ENCODE assay signal across 25 mouse cellular contexts in the genomic region with DNA sequence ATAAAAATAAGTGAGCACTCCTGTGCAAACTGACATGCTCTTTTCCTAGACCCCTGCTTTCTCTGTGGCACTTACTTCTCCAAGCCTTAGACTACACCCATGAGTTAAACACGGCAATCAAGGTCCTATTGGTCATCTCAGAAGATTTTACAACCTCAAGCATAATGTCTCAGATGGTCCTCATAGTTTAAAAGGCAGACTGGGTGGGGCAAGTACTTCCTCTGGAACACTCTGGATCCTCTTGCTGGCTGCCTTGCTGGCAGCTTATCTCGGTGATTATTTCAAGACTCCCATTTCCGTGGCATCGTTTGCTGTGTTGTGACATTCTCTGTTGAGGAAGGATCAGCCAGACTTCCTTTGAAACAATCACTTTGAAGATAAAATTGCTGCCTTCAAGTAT. TPM values are rescaled to one million over a fixed set of nuclear protein-coding genes. Genes with fewer than 3 reads are reported as not detected.
DNase-seq lines count a peak whose midpoint lies in the region; ATAC-seq and TF ChIP-seq lines count a peak whose summit lies in the region.
"Had no signal": no experiment of that assay in that cellular context is flagged by ENCODE, and none has a peak within 500 bp of the region (broad histone marks: within the 10 kb centered on the region; RNA-seq: fewer than 3 reads in every experiment).

No protein-coding gene starts in this region.

- no peak for ATAC-seq in lung, postnatal 0 days
- ATAC-seq: forebrain, embryonic 14.5 days; forebrain, postnatal 0 days; hindbrain, embryonic 16.5 days had no signal

- no peak overlapping the region for H3K4me3 ChIP-seq in lung, postnatal 0 days (ENCODE audit: low read depth, low read length)
- H3K4me3 ChIP-seq: embryonic facial prominence, embryonic 12.5 days; embryonic facial prominence, embryonic 15.5 days; heart, embryonic 12.5 days; heart, embryonic 15.5 days; hindbrain, embryonic 10.5 days; hindbrain, embryonic 13.5 days had no signal

- no peak for TF ChIP-seq CTCF in lung, postnatal 0 days (IDR thresholded peaks at IDR 0.05)

- no peaks in the 10 kb centered on the region for H3K36me3 ChIP-seq in lung, postnatal 0 days (ENCODE audit: insufficient read depth, low read length)
- H3K36me3 ChIP-seq: embryonic facial prominence, embryonic 12.5 days; embryonic facial prominence, embryonic 15.5 days; heart, embryonic 12.5 days; heart, embryonic 15.5 days; hindbrain, embryonic 10.5 days; hindbrain, embryonic 13.5 days had no signal

- no peaks in the 10 kb centered on the region for H3K9me3 ChIP-seq in lung, postnatal 0 days (ENCODE audit: low read length)
- H3K9me3 ChIP-seq: embryonic facial prominence, embryonic 12.5 days; embryonic facial prominence, embryonic 15.5 days; heart, embryonic 15.5 days; hindbrain, embryonic 10.5 days; hindbrain, embryonic 13.5 days had no signal

- WGBS in lung, postnatal 0 days, result 4% methylated on average over 4 of the region's 4 CpGs

- H3K27me3 ChIP-seq in lung, postnatal 0 days (replicated peaks; ENCODE audit: insufficient read depth, low read length), result no peaks in the 10 kb centered on the region
- H3K27me3 ChIP-seq: embryonic facial prominence, embryonic 12.5 days; embryonic facial prominence, embryonic 15.5 days; heart, embryonic 12.5 days; heart, embryonic 15.5 days; hindbrain, embryonic 13.5 days had no signal

- no peaks in the 10 kb centered on the region for H3K4me1 ChIP-seq in lung, postnatal 0 days (ENCODE audit: insufficient read depth, low read depth, low read length)
- H3K4me1 ChIP-seq: embryonic facial prominence, embryonic 12.5 days; embryonic facial prominence, embryonic 15.5 days; heart, embryonic 15.5 days; hindbrain, embryonic 10.5 days; hindbrain, embryonic 13.5 days had no signal

- DNase-seq in heart, adult 11 months, result peak; percentile 40
- no peak for DNase-seq in heart, adult 18-20 months
- DNase-seq in lung, postnatal 36 days, result peak; percentile 2
- no peak for DNase-seq in lung, postnatal 0 days (ENCODE audit: low spot score)
- peak; percentile 14 for DNase-seq in skeletal muscle tissue, adult 2 months (ENCODE audit: low read depth, low spot score)
- no peak for DNase-seq in gastrocnemius, adult 18-20 months (ENCODE audit: low spot score)
- DNase-seq: adrenal gland, postnatal 10 days; adrenal gland, postnatal 36 days; cerebellum, adult 11 months; cerebellum, adult 2 months; cerebellum, adult 9-11 months; cerebellum, postnatal 25 days; forebrain, postnatal 0 days; gastrocnemius, postnatal 25 days; heart, postnatal 10 days; heart, postnatal 36 days had no signal

- H3K27ac ChIP-seq in lung, postnatal 0 days (ENCODE audit: low read length), result no peak overlapping the region
- H3K27ac ChIP-seq: embryonic facial prominence, embryonic 12.5 days; embryonic facial prominence, embryonic 15.5 days; heart, embryonic 15.5 days; hindbrain, embryonic 10.5 days; hindbrain, embryonic 13.5 days had no signal

- H3K4me2 ChIP-seq in lung, postnatal 0 days (replicated peaks; ENCODE audit: low read depth, low read length), result no peak overlapping the region
- H3K4me2 ChIP-seq: embryonic facial prominence, embryonic 12.5 days; embryonic facial prominence, embryonic 15.5 days; heart, embryonic 12.5 days; heart, embryonic 15.5 days; hindbrain, embryonic 13.5 days had no signal

- no peak for TF ChIP-seq EP300 in lung, postnatal 0 days (IDR thresholded peaks at IDR 0.05)

- no peak overlapping the region for H3K9ac ChIP-seq in lung, postnatal 0 days (replicated peaks; ENCODE audit: low read depth)
- H3K9ac ChIP-seq: embryonic facial prominence, embryonic 12.5 days; embryonic facial prominence, embryonic 15.5 days; forebrain, postnatal 0 days; heart, embryonic 12.5 days; heart, embryonic 15.5 days; hindbrain, embryonic 13.5 days had no signal

RNA-seq across cellular contexts. Expression of a gene that starts 27.2 kb away (rescaled TPM):
- total RNA-seq in heart, adult 18-20 months (2021), result 1 to 10 TPM; 2.7 to 3.9 TPM
- polyA plus RNA-seq in lung, postnatal 0 days (2015; fragmentation: Nextera tagmentation; extraction: Ambion mirVana), result 12.2 and 13.3 TPM in 2 replicates
- total RNA-seq in gastrocnemius, adult 18-20 months (2021), result 1 to 10 TPM; 1.5 to 1.7 TPM
- total RNA-seq: common myeloid progenitor, adult 5-6 weeks had no signal

RNA-seq across cellular contexts. Expression of a gene that starts 55.0 kb away (rescaled TPM):
- total RNA-seq in heart, adult 18-20 months (2021), result 10 to 100 TPM; 24.6 to 26.4 TPM
- 15.8 and 17.5 TPM in 2 replicates for polyA plus RNA-seq in lung, postnatal 0 days (2015; fragmentation: Nextera tagmentation; extraction: Ambion mirVana)
- total RNA-seq in gastrocnemius, adult 18-20 months (2021), result 10 to 100 TPM; 13.9 to 15.6 TPM

Comparison
In these comparisons a context has a peak if more than half of its experiments do, and no peak if none do; other contexts are left out.
1. DNase-seq: peak in heart, adult 11 months (single experiment), lung, postnatal 36 days (single experiment) and skeletal muscle tissue, adult 2 months (single experiment); none in heart, adult 18-20 months (0 of 2), lung, postnatal 0 days (single experiment) and gastrocnemius, adult 18-20 months (single experiment).